Mouse (Mus musculus) gastrocnemius, postnatal 25 days (tissue): ENCODE results near the gene Slc35g3. TPM values are rescaled to one million over a fixed set of nuclear protein-coding genes. Genes with fewer than 3 reads are reported as not detected.
A peak's percentile ranks its signal among the peaks of the same experiment; 100 is the strongest.

Experiments
- DNase-seq: peaks from one replicate; pipeline ENCODE4 v3.0.0; 2022
- long read RNA-seq, 2 experiments: library from polyadenylated mRNA; stranded (forward); transcript quantifications; one replicate each; pipeline ENCODE4 v2.0.0; 2021
- total RNA-seq, 2 experiments: library from RNA; stranded (reverse); gene quantifications; 1 replicate in 1 of 2; 2 replicates in 1 of 2; pipeline ENCODE4 v1.2.3; 2021

The Slc35g3 gene
- not detected for total RNA-seq
- long read RNA-seq, experiment 1: 0 reads
- long read RNA-seq, experiment 2: 0 reads

GRCm38 (mm10) chr11:69761868-69762267 lies at the start of gene Slc35g3:
Slc35g3 (minus strand) TSS chr11:69761968.
- DNase-seq: no peak

GRCm38 (mm10) chr11:69810280-69810679 lies 48.5 kb upstream of the Slc35g3 start:
- no peak for DNase-seq

- no peak for DNase-seq
Measured at GRCm38 (mm10) chr11:69807641-69808040, 45.9 kb upstream of the Slc35g3 start.

GRCm38 (mm10) chr11:69806378-69806777 lies 44.6 kb upstream of the Slc35g3 start:
- no peak for DNase-seq

- DNase-seq: no peak
Measured at GRCm38 (mm10) chr11:69804972-69805909, 43.5 kb upstream of the Slc35g3 start, which contains the start of gene Tmem102. Tmem102 (minus strand) TSS chr11:69805624.

- DNase-seq: no peak
Measured at GRCm38 (mm10) chr11:69804652-69804940, 42.8 kb upstream of the Slc35g3 start.

GRCm38 (mm10) chr11:69803786-69804651 lies 42.3 kb upstream of the Slc35g3 start:
- peak; percentile 82 for DNase-seq

GRCm38 (mm10) chr11:69803328-69803727 lies 41.6 kb upstream of the Slc35g3 start:
- DNase-seq: no peak

- DNase-seq: peak; percentile 88
Measured at GRCm38 (mm10) chr11:69802648-69803105, 40.9 kb upstream of the Slc35g3 start.

- no peak for DNase-seq
Measured at GRCm38 (mm10) chr11:69801379-69801977, 39.7 kb upstream of the Slc35g3 start, which contains the start of gene Fgf11. Fgf11 (minus strand) TSS chr11:69801857.

GRCm38 (mm10) chr11:69800392-69801197 lies 38.8 kb upstream of the Slc35g3 start:
- peak; percentile 47 for DNase-seq

GRCm38 (mm10) chr11:69800138-69800391 lies 38.3 kb upstream of the Slc35g3 start:
- no peak for DNase-seq

GRCm38 (mm10) chr11:69799394-69800137 lies 37.8 kb upstream of the Slc35g3 start:
- DNase-seq: no peak

- DNase-seq: no peak
Measured at GRCm38 (mm10) chr11:69797924-69798323, 36.2 kb upstream of the Slc35g3 start.

GRCm38 (mm10) chr11:69795983-69796435 lies 34.2 kb upstream of the Slc35g3 start:
- no peak for DNase-seq

- peak; percentile 96 for DNase-seq
Measured at GRCm38 (mm10) chr11:69795168-69795982, 33.6 kb upstream of the Slc35g3 start, which contains the start of gene Chrnb1. Chrnb1 (minus strand) TSS chr11:69795943.

- no peak for DNase-seq
Measured at GRCm38 (mm10) chr11:69793429-69793828, 31.7 kb upstream of the Slc35g3 start.

GRCm38 (mm10) chr11:69791420-69791819 lies 29.7 kb upstream of the Slc35g3 start:
- DNase-seq: no peak

- no peak for DNase-seq
Measured at GRCm38 (mm10) chr11:69789431-69789830, 27.7 kb upstream of the Slc35g3 start.

- DNase-seq: no peak
Measured at GRCm38 (mm10) chr11:69787306-69787705, 25.5 kb upstream of the Slc35g3 start.
